Comparison of ENCODE assay signal across 27 mouse cellular contexts in the genomic region with DNA sequence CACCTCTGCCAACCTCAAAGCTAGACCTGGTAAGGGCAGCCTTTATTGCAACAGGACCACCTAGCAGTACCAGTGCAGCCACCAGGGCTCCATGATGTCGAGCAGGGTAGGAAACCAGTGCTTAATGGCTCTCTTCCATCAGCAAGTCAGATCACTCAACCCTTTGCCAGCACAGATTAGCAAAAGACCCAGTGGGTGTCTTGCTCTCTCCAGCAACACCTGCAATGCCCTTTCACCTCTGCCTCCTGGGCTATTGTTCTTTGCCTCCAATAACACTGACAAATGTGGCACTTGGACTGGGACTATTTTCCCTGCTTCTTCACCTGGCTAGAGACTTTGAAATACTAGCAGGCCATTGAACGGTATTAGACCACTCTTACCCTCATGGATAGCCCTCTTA. TPM values are rescaled to one million over a fixed set of nuclear protein-coding genes. Genes with fewer than 3 reads are reported as not detected.
"Had no signal": no experiment of that assay in that cellular context is flagged by ENCODE, and none has a peak within 500 bp of the region (broad histone marks: within the 10 kb centered on the region; RNA-seq: fewer than 3 reads in every experiment).

No protein-coding gene starts in this region.

- DNase-seq: left cerebral cortex, postnatal 4 days; liver; liver, embryonic 13.5 days; liver, postnatal 0 days; lung, adult 18-20 months; lung, adult 2 months; lung, embryonic 14.5 days; lung, postnatal 10 days; lung, postnatal 14 days; lung, postnatal 4 days; midbrain, embryonic 14.5 days had no signal

RNA-seq across cellular contexts. Expression of a gene that starts 21.4 kb away (rescaled TPM):
- polyA plus RNA-seq: limb, embryonic 10.5 days; limb, embryonic 11.5 days; limb, embryonic 12.5 days; limb, embryonic 13.5 days; limb, embryonic 15.5 days; liver, embryonic 11.5 days; liver, embryonic 12.5 days; liver, embryonic 13.5 days; liver, embryonic 15.5 days; liver, embryonic 16.5 days; liver, postnatal 0 days; lung, embryonic 14.5 days; lung, embryonic 15.5 days; lung, embryonic 16.5 days; lung, postnatal 0 days; macrophage; midbrain, embryonic 10.5 days; myocyte; neural tube, embryonic 12.5 days had no signal
